Mouse (Mus musculus): ENCODE measurements around the gene Gemin7.

Gene Gemin7

DNA sequence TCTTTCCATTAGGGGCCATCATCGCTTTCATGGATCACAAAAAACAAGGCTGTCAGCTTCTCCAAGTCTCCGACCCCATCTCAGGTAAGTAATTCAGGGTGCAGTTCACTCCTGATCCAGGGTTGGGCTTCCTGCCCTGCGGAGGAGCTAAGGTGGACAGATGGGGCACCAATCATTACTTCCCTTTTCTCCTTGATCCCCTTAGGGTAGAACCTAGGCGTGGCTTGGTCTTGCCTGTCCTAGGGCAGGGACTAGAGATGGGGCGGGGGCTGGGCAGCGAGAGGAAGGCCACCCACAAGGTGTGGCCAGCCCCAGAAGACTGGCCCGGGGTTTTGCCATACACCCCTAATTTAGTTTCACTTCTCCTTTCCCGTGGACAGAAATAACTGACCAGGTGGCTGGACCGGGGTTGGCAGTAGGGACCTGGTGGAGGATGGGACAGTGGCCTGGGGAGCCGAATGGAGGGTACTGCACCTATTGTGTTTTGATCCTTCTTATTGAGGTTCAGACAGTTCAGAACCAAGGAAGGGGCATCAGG is 551 bp upstream of the Gemin7 start:
- DNase-seq (ENCODE audit: low read depth): no peak

DNA sequence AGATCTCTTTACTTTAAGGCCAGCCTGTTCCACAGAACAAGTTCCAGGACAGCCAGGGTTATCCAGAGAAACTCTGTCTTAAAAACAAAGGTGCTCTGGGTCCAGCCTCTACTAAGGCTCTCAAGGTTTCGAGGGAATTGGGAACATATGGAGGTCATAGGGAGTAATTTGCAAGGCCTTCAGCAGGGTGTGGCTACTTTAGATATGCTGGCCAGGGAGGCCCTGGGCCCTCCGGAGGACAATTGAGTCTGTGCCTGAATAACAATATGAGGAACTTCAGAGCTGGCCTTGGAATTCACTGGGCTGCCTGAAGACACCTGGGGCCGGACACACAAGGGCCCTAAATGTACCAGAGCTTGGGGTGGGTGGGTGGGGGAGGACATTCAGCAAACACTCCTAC is 1.8 kb downstream of the Gemin7 start:
- DNase-seq (ENCODE audit: low read depth): no peak

DNA sequence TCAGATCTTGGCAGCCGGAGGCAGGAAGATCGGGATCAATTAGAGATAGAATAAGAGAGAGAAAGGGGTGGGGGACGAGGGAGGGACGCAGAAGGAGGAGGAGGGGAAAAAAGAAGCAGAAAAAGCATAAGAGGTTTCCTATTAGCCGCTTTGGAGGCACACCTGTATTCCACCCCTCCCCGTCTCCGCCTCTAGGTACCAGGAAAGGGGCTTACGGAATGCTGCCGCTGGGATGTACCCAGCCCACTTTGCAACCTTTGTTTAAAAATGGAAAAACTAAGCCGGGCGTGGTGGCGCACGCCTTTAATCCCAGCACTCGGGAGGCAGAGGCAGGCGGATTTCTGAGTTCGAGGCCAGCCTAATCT is 3.6 kb downstream of the Gemin7 start:
- no peak for DNase-seq (ENCODE audit: low read depth)

DNA sequence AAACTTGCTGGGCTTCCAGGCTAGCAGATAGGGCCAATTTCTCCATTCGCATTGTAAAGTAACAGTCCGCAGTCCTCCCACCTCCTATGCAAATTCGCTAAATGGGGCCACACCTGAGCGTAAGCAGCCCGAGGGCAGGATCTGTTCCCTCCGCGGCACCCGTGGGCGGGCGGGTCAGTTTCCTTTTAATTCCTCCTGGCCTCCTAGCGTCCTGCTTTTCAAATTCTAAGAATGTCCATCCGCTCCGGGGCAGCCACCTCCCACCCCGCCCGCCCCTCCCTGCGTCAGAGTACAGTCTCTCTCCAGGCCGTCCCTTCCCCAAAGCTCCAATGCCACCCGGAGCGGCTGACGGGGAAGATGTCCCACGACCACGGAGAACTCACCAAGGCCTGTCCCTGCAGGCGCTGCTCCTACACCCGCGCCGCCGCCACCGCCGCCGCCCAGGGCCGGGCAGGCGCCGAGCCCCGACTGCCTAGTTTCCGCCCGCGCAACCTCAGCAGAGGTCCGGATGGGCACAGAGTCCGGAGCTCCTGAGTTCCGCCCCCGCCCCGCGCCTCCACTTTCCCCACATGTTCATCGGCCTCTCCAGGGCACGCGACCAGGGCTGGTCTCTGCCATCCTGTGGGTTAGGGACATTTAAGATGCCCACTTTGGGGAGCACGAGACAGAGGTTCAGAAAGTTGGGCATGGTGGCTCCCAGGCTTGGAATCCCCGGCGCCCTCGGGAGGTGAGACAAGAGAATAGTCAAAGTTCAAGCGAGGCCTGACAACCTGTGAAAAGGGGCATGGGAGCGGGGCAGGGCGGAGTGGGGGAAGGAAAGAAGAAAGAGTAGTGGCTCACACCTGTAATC is 4.2 kb downstream of the Gemin7 start:
- peak; percentile 72 for DNase-seq (ENCODE audit: low read depth)

DNA sequence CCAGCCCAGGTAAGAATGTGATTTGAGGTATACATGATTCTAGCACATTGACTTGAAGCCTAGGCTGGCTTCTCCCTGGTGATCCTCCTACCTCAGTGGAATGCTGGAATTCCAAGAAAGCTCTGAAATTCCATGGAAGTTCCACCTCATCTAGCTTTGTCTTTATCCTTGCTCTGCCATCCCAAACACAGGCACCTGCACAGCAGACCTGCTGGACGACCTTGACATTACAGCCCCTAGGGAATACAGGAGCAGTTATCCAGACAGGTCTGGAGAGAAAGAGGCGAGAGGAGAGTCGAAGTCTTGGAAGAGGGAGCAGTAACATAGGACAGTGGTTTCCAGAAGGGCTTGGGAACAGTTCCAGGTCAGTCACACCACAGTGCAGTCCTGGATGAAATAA is 7.7 kb downstream of the Gemin7 start:
- no peak for DNase-seq (ENCODE audit: low read depth)

DNA sequence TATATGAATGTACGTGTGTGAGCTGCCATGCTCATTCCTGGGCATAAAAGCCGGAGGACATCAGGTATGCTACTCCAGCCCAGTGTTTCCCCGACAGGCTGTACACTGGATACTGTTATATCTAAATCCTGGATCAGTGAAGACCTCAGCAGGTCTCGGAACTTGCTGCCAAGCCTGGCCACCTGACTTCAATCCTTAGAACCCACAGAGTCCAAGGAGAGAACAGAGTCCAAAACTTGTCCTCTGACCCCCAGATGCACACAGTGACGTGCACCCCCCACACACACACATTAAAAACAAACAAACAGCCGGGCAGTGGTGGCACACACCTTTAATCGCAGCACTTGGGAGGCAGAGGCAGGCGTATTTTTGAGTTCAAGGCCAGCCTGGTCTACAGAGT is 10.0 kb downstream of the Gemin7 start:
- DNase-seq (ENCODE audit: low read depth): no peak

DNA sequence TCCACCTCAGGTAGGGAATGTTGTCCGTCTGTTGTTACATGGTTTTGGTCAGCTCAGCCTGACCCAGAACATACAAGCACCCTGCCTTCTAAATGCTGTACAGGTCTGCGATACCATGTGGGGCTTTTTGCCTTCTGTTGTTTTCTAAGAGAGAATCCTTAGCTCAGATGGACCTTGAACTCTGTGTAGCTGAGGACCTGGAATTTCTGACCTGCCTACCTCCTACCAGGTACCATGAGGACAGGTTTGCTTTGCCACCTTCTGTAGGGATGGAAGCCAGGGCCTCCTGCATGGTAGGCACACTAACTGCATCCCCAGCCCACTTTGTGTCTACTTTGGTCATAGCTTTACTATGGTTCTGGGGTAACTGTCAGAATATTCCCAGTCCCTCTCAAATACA is 11.6 kb downstream of the Gemin7 start:
- DNase-seq (ENCODE audit: low read depth): no peak

DNA sequence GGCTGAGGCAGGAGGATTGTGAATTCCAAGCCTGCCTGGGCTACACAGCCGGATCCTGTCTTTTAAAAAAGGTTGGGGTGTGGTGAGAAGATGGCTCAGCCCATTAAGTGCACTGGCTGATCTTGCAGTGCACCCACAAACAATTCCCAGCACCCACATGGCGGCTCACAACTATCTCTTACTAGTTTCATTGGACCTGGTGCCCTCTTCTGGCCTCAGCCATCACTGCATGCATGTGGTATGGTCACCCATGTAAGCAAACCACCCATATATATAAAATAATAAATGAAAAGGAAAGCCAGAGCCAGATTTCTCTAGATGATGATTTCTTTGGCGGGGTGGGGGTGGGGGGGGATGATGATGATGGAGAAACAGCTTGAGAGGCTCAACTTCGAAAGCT is 12.9 kb downstream of the Gemin7 start:
- DNase-seq (ENCODE audit: low read depth): no peak

DNA sequence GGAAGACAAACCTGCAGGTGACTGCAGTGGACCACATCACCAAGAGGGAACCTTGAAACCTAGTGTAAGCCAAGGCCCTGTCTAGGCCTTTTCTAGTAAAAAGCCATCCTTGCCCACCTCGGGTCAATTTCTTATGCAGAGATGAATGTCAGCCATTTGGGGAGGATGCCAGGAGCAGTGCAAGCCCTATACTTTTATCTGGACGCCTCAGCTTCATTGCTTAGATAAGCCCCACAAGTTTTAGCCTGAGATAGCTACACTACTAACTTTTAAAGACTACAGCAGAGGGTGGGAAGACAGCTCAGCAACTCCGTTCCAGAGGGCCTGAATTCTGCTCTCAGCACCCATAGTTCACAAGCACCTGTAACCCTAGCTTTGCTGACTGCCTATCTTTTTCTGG is 13.5 kb downstream of the Gemin7 start:
- DNase-seq (ENCODE audit: low read depth): peak; percentile 83

DNA sequence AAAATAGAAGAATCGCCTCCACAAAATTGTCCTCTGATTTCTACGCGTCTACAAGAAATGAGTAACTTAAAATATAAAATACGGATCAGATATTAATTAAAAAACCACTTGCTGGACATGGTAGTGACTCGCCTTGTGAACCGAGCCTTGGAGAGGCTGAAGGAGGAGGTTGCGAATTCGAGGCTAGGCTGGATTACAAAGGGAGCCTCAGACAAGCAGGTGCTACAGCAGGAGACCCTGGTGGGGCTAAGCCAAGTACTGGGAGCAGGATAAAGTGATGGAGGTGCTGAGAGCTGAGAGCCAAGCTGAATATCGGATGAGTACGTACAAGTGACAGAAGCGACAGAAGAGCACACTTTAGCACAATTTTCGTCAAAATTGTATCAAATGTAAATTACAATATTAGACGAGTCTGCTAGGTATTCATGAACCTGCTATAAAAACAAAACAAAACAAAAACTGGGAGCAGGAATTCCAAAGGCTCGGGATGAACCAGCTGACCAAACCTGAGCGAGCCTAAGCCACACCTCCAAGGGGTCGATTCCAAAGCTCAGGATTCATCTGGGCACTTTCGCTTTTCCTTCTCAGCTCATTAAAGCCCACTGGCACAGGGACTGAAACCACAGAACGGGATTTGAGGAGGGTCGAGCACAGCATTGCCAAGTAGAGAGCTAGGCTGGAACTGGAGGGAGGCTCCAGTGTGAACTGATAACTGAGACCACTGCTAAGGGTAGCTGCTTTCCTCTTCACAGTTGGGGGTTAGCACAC is 14.6 kb downstream of the Gemin7 start, which contains the start of gene Ppp1r37:
Gene Ppp1r37 (minus strand): TSS at position 434 of the 768 bp plus-strand sequence.
- DNase-seq (ENCODE audit: low read depth): no peak

DNA sequence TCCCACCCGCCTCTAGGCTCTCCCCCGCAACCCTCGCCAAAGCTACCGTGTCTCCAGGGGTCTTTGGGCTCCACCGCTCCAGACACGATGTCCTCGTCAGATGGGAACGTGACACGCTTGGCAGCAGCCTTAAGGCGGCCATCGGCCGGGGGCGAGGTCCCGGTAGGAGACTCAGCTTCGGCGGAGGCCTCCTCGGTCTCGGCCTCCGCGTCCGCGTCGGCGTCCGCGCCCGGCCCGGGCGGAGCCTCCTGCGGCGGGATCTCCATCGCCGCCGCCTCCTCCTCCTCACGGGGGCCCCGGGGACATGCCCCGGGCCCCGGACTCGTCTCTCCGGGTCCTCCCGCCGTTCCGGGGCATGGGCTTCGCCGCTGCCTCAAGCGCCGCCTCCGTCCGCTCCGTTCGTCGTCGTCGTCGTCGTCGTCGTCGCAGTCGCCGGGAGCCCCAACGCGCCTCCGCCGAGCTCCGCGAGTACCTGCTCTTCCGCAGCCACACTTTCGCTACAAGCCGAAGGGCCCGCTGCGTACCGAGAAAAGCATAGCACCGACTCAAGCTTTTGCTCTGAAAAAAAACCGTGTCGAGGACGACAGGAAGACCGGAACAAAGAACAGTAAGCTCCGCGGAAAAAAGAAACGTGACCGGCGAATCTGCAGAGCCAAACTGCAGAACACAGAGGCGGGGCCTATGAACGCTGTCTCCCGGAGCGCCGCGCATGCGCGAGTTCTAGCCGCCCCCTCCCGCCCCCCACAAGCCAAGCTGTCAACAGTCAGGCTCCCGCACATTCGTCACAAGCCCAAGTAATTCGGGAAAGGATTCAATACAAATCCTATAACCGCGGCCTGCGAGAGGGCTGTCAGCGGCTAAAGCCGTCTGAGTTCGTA is 15.4 kb downstream of the Gemin7 start:
- DNase-seq (ENCODE audit: low read depth): peak; percentile 90

DNA sequence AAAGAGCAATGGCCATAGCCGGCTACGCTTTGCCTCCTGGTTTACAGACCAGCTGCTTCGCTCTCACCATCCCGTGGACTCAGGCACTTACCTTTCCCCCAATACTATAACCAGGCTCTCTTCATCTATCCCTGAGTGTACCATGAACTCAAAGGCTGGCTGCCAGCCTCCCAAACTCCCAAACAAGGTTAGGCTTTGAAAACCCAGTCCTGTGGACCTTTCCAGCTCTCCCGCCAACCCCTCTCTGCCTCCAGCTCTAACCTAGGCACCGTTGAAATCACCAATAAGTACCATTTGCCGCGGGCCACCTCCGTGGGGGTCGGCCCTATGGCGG is 16.0 kb downstream of the Gemin7 start:
- no peak for DNase-seq (ENCODE audit: low read depth)

DNA sequence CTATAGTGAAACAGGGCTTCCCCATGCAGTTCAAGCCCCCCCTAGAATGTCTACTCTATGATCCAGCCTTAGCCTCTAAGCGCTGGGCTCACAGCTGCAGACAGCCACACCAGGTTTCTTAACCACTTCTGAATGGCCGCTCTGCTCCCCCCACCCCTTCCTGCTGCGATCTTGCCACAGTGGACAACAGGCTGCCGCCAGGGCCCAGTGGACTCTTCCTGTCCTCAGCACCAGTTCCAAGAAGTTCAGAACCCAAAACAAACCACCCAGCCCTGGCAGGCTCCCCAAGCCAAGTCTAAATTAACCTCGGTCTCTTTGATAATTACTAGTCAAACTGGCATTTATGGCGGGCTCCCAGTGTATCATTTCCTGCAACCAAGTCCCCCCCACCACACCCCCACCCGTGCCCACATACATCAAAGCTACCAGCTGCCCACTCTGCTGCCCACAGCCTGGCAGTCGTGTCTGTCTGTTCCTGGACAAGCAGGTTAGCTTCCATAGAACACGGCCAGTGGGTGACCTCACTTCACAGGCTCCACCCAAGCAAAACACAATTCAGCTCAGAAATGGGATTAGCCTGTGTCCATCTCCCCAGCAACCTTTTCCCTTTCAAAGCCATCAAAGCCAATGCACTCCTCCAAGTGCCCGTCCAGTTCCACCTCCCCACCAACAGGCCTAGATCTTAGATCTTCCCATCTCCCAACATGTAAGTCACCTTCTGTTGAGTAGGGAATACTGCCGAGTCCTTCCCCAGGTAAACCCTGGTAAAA is 16.7 kb downstream of the Gemin7 start:
- no peak for DNase-seq (ENCODE audit: low read depth)

DNA sequence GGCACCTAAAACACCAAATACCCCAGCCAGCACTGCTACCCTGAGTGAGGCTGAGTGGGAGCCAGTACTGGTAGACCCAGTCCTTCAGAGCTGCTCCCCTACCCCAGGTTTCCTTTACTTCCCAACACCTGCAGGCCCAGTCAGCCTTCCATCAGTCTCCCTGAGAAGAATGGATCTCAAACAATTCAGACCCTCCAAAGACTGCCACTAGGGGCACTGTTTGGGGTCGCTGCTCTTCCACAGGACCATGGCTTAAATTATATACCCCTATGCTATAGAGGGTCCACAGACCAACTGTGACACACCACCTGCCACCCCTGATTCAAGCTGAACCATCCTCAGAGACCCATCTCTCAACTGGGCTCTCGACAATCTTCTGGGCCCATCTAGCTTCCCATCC is 18.4 kb downstream of the Gemin7 start:
- DNase-seq (ENCODE audit: low read depth): no peak

DNA sequence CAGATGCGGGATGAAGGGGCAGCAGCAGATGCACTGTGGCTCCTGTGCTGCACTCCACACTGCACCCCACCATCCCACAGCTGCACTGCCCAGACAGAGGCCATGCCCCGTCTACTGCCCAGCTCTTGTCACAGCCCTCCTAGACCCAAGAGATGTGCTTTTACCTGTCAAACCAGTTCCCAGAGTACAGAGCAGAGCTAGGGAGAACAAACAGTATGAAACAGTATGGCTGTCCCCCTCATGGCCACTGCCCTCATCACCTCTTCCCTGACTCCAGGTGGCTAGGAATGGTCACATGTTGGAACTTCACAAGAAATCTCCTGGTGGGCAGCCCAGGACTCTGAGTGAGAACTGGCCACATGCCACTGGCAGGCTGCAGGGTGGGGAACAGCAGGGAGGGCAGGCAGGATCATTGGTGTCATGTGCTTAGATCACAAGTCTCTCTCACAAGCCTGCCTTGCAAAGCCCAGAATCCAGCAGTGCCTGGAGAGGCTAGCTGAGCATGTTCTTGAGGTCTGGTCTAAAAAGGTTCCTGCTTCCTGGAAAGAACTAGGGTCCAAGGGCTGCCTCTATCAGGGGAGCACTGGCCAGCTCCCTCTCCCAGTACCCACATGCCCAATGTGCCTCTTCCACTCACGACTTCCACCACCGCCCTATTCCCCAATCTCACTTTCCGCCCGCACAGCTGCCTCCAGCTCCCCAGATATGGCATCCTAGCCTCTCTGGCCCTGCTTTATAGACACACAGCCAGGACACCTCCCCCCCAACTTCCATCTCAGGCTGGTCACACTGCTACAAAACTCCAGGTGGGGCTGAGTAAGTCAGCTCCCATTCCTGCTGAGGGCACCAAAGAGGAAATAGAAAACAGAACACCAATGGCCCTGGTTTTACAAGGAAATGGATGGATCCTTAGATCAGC is 19.2 kb downstream of the Gemin7 start:
- no peak for DNase-seq (ENCODE audit: low read depth)

DNA sequence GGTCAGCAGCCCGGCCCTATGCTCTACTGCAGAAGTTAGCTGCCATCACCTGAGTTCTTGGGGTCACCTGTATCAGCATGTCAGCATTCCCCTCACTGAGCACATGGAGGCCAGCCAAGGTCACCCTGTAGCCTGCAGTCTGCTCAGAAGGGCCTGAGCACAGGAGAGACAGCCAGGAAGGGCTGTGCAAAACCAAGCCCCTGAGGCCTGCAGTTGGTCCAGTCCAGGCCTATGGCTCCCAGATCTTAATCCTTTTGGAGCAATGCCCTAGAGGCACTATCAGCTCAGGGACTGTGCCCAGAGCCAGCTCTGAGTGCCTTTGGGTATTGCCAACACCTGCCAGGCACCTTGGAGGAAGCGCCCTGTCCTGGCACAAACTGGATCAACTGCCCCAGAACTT is 20.3 kb downstream of the Gemin7 start:
- DNase-seq (ENCODE audit: low read depth): no peak

DNA sequence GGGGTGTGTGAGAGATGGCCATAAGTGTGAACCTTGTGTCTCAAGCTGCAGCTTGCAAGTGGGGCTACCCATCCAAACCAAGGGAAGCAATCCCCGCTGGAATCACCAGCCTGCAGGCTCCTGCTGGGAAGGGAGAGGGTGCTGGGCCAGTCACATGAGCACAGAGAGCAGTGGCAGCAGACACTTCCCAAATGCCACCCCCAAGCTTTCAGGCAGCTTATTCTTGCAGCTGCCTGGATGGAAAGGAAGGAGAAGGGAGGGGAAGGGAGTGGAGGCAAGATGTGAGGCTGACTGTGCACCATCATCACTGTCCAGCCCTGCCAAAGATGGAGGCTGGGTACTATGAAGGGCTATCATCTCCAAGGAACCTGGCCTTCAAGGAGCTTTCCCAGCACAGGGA is 23.2 kb downstream of the Gemin7 start:
- DNase-seq (ENCODE audit: low read depth): no peak

DNA sequence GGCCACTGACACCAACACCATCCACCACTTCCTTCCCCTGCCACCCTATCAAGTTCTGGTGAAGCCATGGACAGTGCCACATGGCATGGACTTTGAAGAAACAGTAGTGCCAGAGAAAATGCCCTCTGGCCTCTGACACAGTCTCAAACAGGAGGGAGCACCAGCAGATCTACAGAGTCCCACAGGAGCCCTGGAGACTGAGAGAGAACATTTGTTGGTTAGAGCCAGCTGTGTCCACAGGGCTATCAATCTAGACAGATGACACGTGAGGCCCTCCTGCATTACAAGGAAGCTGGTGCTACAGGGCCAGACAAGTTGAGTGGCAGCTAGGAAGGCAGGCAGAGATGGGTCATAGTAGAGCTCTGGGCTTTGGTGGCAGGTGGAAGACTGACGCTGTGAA is 25.0 kb downstream of the Gemin7 start:
- DNase-seq (ENCODE audit: low read depth): no peak

DNA sequence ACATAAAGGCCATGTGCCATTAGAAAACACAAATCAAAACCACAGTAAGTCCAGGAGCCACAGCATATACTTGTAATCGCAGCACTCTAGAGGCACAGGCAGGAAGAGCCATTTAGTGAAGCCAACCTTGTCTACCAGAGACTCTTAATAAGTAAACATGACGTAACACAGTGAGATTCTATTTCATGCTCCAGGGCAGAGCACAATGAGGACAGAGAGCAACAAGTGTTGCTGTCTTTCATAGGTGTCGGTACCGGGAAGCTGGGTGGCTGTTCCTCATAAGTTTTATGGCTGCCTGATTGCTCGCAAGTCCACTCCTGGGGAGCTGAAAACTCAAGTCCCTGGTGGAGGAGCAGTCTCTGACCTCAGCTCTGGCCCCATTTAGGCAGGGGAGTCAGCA is 25.8 kb downstream of the Gemin7 start:
- DNase-seq (ENCODE audit: low read depth): no peak

DNA sequence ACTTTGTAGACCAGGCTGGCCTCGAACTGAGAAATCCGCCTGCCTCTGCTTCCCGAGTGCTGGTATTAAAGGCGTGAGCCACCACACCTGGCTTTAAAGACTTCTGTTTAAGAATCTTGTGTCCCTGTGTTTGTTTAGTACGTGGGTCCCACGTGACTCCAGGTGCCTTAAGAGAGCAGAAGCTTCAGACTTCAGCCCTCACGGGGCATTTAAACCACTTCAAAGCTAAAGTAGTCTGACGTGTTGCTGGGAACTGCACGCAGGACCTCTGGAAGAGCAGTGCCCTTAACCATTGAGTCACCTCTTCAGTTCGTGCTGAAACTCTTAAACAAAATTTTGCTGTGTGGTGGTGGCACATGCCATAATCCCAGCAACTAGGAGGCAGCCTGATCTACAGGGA is 28.0 kb downstream of the Gemin7 start:
- DNase-seq (ENCODE audit: low read depth): no peak
